Mouse (Mus musculus) lung, postnatal 0 days (tissue): Measurements from ENCODE around the gene Tmc8.

Experiments used
- CTCF ChIP-seq: IDR thresholded peaks from 2 replicates; pipeline ENCODE4 v1.5.1; 2016; ENCODE audit warnings: antibody characterized with exemption, mild to moderate bottlenecking
- EP300 ChIP-seq: IDR thresholded peaks from 2 replicates; pipeline ENCODE4 v1.6.1; 2016; ENCODE audit warnings: antibody characterized with exemption, mild to moderate bottlenecking, control low read depth

DNA sequence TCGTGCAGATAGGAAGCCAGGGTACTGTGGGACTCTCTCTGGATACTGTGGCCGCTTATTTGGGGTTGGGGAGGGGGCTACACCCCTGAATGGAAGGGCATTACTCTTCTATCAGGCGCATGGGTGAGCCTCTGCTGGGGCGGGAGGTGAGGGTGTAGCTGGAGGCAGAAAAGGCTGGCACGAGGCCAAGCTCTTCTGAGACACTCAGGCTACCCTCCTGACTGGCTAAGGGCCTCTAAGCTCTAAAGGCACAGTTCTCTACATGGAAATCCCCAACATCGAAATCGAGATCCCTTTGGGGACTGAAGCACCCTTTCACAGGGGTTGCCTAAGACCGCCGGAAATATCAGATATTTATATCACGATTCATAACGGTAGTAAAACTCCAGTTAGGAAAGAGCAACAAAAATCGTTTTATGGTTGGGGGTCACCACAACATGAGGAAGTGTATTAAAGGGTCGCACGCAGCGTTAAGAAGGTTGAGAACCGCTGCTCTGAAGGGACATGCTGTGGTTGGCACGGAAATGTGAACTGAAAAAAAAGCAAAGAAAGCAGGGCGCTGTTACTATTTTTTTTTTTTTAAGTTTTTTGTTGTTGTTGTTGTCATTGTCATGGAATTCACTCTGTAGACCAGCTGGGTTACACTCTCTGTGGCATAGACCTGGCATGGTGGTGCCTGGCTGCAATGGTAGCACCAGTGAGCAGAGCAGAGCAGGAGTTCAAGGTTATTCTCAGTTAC lies 46.4 kb downstream of the Tmc8 start:
- TF ChIP-seq CTCF (no peak), EP300 (no peak)
